Mouse (Mus musculus) heart, embryonic 14.5 days (tissue): ENCODE results near the gene Paqr9. TPM values are rescaled to one million over a fixed set of nuclear protein-coding genes. Genes with fewer than 3 reads are reported as not detected.

Experiments
- ATAC-seq: fragments of 200-750 bp; cut with Nextera tagmentation; 2 replicates; pipeline ENCODE4 v1.8.0; 2017; ENCODE audit warnings: low read depth, moderate TSS enrichment; ENCODE audit not compliant: insufficient number of reproducible peaks, insufficient read depth, low FRiP score
- H3K27ac ChIP-seq, 2 experiments: fragments of 200-500 bp in 1 of 2; fragments of 300-500 bp in 1 of 2; sonication (generic) in 1 of 2; replicated peaks in 1 of 2; 2 replicates each; pipeline ENCODE4 v1.5.1; 2012 to 2014; ENCODE audit warnings: low read depth in 2 of 2, low read length in 2 of 2, control low read depth in 1 of 2, mild to moderate bottlenecking in 1 of 2, mixed read lengths in 1 of 2; ENCODE audit not compliant: control insufficient read depth in 1 of 2, insufficient read depth in 1 of 2
- H3K27me3 ChIP-seq: fragments of 300-500 bp; sonication (generic); 2 replicates; pipeline ENCODE4 v1.6.1; 2014; ENCODE audit warnings: mild to moderate bottlenecking, low read length, control low read depth; ENCODE audit not compliant: control insufficient read depth, insufficient read depth
- H3K36me3 ChIP-seq: fragments of 300-500 bp; sonication (generic); 2 replicates; pipeline ENCODE4 v1.6.1; 2014; ENCODE audit warnings: mild to moderate bottlenecking, control low read depth, low read length, mixed read lengths; ENCODE audit not compliant: control insufficient read depth, insufficient read depth
- H3K4me1 ChIP-seq, 2 experiments: fragments of 200-500 bp in 1 of 2; fragments of 300-500 bp in 1 of 2; sonication (generic) in 1 of 2; 2 replicates each; pipeline ENCODE4 v1.6.1; 2012 to 2014; ENCODE audit warnings: low read length in 2 of 2, control low read depth in 1 of 2, mixed read lengths in 1 of 2; ENCODE audit not compliant: control insufficient read depth in 2 of 2, insufficient read depth in 2 of 2
- H3K4me2 ChIP-seq: fragments of 300-500 bp; sonication (generic); 2 replicates; pipeline ENCODE4 v1.6.1; 2014; ENCODE audit warnings: mild to moderate bottlenecking, low read length
- H3K4me3 ChIP-seq, 2 experiments: fragments of 200-500 bp in 1 of 2; fragments of 300-500 bp in 1 of 2; sonication (generic) in 1 of 2; 2 replicates each; pipeline ENCODE4 v1.5.1; 2012 to 2014; ENCODE audit warnings: low read length in 2 of 2, mild to moderate bottlenecking in 2 of 2, control low read depth in 1 of 2, low read depth in 1 of 2, moderate library complexity in 1 of 2; ENCODE audit not compliant: control insufficient read depth in 1 of 2, insufficient read depth in 1 of 2
- H3K9ac ChIP-seq: fragments of 300-500 bp; sonication (generic); 2 replicates; pipeline ENCODE4 v1.6.1; 2014; ENCODE audit warnings: mild to moderate bottlenecking, low read length
- H3K9me3 ChIP-seq: fragments of 300-500 bp; sonication (generic); 2 replicates; pipeline ENCODE4 v1.6.1; 2016; ENCODE audit warnings: low read length, control low read depth; ENCODE audit not compliant: control insufficient read depth
- WGBS: fragments of 180-500 bp; shearing (Covaris S2); extraction: QIAGEN DNeasy Blood & Tissue Kit; methylation state at CpG from one replicate; pipeline ENCODE4 v1.1.7; 2014; 5-methylcytosine and 5-hydroxymethylcytosine counted together
- polyA plus RNA-seq: library from polyadenylated mRNA; unstranded; fragments of >200 nt; fragmentation: Nextera tagmentation; extraction: Ambion mirVana; gene quantifications from 2 replicates; pipeline ENCODE4 v1.2.1, GENCODE M21; 2014

Gene Paqr9
- polyA plus RNA-seq, 1 experiment from 2014 or later = 0.91 TPM

DNA sequence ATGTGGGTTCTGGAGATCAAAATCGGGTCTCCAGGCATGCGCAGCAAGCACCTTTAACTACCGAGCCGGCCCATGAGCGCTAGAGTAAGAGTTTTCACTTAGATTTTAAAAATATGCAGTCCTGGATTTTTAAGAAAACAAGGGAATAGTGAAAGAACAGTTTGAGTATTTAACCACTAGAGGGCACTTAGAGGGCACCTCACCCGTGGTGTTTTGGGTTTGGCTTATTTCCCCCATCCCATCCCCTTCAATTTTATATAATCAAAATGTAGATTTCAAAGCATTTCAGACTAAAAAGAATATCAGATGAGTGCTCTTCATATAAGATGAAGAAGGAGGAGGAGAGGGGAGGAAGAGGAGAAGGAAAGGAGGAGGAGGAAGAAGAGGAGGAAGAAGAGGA lies 25.6 kb upstream of the Paqr9 start:
- no peaks in the 10 kb centered on the region for H3K36me3 ChIP-seq
- H3K9me3 ChIP-seq = no peaks in the 10 kb centered on the region
- no peak overlapping the region for H3K4me2 ChIP-seq
- 33% methylated on average over 6 of the region's 6 CpGs for WGBS
- H3K4me3 ChIP-seq = no peak overlapping the region
- H3K4me1 ChIP-seq = no peaks in the 10 kb centered on the region
- H3K27me3 ChIP-seq = no peaks in the 10 kb centered on the region
- H3K27ac ChIP-seq = no peak overlapping the region
- no peak overlapping the region for H3K9ac ChIP-seq
- ATAC-seq = no peak

DNA sequence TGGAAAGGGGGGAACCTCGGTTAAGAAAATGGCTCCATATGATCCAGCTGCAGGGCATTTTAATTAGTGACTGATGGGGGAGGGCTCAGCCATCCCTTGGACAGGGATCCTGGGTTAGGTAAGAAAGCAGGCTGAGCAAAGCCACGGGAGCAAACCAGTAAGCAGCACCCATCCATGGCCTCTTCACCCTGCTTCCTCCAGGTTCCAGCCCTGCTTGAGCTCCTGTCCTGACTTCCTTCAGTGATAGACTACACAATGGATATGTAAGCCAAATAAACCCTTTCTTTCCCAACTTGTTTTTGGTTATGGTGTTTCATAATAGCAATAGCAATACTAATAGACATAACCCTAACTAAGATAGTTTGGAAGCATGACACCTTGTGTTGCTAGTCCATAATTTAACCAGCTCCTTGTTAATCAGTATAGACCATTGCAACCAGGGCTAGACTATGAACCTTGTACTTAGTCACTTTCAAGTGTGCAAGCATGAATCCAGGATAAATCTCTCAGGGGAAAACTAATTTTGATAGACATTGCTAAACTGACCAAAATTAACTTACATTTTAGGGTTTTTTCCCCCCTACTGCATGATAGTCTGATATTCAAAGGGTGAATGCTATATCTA lies 20.2 kb upstream of the Paqr9 start:
- Histone ChIP-seq H3K4me1 (no peaks in the 10 kb centered on the region), H3K4me2 (no peak overlapping the region), H3K27ac (no peak overlapping the region), H3K4me3 (no peak overlapping the region), H3K9ac (no peak overlapping the region), H3K27me3 (no peaks in the 10 kb centered on the region), H3K36me3 (no peaks in the 10 kb centered on the region), H3K9me3 (no peaks in the 10 kb centered on the region)
- 51% methylated on average over 2 of the region's 2 CpGs for WGBS
- ATAC-seq = no peak

DNA sequence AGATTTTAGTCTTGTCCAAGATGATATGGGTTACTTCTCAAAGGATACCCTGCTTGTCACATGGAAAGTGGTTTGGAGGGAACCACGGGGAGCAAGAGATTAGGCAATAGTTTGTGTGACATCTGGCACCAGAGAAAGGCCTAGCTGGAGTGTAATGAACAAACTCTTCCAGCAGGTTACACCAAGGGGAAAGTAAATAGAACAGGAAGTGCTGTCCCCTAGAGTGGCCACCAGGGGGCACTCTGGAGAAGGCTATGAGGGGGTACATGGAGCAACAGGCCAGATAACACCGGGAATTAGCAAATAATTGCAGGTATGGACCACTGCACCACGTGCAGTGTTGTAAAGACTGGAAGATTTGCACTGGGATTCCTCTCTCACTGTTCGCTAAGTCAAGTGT lies 19.0 kb upstream of the Paqr9 start:
- ATAC-seq = no peak
- 57% methylated on average over 4 of the region's 4 CpGs for WGBS
- no peaks in the 10 kb centered on the region for H3K27me3 ChIP-seq
- H3K27ac ChIP-seq = no peak overlapping the region
- H3K9me3 ChIP-seq = no peaks in the 10 kb centered on the region
- no peak overlapping the region for H3K4me3 ChIP-seq
- no peak overlapping the region for H3K9ac ChIP-seq
- no peak overlapping the region for H3K4me2 ChIP-seq
- no peaks in the 10 kb centered on the region for H3K36me3 ChIP-seq
- H3K4me1 ChIP-seq = no peaks in the 10 kb centered on the region

DNA sequence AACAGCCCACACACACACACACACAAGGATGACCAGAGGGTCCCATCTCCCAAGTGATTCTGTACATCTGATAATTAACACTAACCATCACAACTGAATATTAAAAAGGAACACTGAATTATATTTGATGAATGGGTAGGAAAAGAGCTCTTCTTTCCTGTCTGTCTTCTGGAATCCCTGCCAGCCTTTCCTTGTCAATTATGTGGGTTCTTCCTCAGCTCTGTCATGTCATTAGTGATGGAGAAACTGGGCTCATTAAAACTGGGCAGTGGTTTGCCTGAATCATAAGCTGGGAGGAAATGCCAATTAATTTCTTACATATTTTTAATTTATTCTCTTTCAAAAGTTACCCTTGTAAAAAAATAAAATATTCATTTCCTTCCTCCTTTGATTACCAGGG lies 18.2 kb upstream of the Paqr9 start:
- ATAC-seq = no peak
- Histone ChIP-seq H3K9me3 (no peaks in the 10 kb centered on the region), H3K27me3 (no peaks in the 10 kb centered on the region), H3K4me3 (no peak overlapping the region), H3K9ac (no peak overlapping the region), H3K4me1 (no peaks in the 10 kb centered on the region), H3K36me3 (no peaks in the 10 kb centered on the region), H3K4me2 (no peak overlapping the region), H3K27ac (no peak overlapping the region)

DNA sequence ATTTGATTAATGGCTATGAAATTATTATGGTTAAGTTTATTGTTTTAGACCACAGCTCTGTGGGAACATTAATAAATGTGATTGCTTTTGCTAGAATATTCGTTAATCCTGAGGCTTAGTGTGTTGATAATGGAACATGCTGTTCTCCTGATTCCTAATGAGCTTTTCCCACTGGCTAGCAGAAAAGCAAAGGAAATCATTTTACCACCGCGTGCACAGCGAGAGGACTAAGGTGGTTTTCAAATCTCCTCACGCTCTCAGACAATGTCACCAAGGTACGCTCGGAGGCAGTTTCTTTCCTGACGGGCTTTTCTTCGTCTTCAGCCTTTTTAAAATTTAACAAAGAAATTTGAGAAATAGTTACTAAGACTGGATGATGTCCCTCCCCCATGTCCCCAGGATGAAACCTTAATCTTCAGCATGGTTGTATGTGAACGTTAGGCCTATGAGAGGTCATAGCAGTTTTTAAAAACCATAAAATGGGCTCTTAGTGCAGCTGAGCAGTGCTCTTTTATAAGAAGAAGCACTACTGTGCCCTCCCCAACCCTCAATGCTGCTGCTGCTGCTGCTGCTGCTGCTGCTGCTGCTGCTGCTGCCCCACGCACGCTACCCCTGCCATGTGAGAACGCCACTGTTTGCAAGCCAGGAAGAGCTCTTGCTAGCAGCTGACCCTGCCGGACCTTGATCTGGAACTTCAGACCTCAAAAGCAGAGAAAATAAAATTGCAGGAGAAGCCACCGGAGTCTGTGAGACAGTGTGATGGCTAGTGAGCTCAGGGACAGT lies 17.6 kb upstream of the Paqr9 start:
- Histone ChIP-seq H3K4me3 (no peak overlapping the region), H3K4me1 (no peaks in the 10 kb centered on the region), H3K27me3 (no peaks in the 10 kb centered on the region), H3K9ac (no peak overlapping the region), H3K36me3 (no peaks in the 10 kb centered on the region), H3K9me3 (no peaks in the 10 kb centered on the region), H3K27ac (no peak overlapping the region), H3K4me2 (no peak overlapping the region)
- no peak for ATAC-seq
- WGBS = 81% methylated on average over 15 of the region's 15 CpGs

DNA sequence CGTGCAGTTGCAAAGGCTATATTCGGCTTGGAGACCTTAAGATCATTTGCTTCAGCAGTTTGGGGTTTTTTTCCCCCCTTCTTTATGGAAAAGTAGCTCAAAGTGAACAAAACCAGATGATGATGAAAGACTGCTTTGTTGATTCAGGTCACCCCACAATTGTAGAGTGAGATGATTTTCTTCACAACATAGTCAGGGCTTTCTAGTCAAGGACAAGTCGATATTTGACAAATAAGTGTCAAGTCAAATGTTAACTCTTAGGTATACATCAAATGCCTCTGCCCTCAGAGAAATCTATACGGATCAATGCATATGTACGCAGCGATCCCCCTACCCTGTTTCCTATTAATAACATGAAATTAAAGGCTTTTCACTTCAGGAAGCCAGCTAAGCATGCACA lies 17.0 kb upstream of the Paqr9 start:
- Histone ChIP-seq H3K4me1 (no peaks in the 10 kb centered on the region), H3K27ac (no peak overlapping the region), H3K9ac (no peak overlapping the region), H3K36me3 (no peaks in the 10 kb centered on the region), H3K27me3 (no peaks in the 10 kb centered on the region), H3K4me3 (no peak overlapping the region), H3K9me3 (no peaks in the 10 kb centered on the region), H3K4me2 (no peak overlapping the region)
- WGBS = 80% methylated on average over 6 of the region's 6 CpGs
- ATAC-seq = no peak

DNA sequence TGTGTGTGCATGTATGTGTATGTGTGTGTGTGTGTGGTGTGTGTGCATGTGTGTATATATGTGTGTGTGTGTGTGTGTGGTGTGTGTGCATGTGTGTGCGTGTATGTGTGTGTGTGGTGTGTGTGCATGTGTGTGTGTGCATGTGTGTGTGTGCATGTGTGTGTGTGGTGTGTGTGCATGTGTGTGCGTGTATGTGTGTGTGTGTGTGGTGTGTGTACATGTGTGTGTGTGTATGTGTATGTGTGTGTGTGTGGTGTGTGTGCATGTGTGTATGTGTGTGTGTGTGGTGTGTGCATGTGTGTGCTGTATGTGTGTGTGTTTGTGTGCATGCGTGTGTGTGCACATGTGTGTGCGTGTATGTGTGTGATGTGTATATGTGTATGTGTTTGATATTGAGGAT lies 14.9 kb upstream of the Paqr9 start:
- Histone ChIP-seq H3K36me3 (no peaks in the 10 kb centered on the region), H3K27me3 (no peaks in the 10 kb centered on the region), H3K4me1 (peaks cover 0 to 2% of the 10 kb centered on the region in 2 experiments; a peak in 3 of 4 replicates), H3K4me3 (no peak overlapping the region), H3K27ac (no peak overlapping the region), H3K4me2 (no peak overlapping the region), H3K9ac (no peak overlapping the region), H3K9me3 (no peaks in the 10 kb centered on the region)
- ATAC-seq = no peak
- 89% methylated on average over 4 of the region's 4 CpGs for WGBS

DNA sequence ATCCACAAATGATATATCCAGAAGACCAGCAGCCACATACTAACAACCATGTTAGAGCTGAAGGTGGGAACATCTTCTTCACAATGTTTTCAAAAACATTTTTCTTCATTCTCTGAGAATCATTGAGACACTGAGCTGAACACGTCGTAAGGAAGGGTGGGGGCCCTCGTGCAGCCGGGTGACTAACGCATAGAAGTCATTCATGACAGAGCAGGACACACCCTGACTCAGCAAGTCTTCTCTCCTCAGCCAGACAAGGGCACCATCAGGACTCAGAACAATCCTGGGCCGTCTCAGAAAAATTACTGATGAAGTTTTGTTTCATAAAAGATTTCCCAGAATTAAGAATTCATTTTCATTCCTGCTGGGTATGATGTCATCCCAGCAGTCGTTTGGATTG lies 12.8 kb upstream of the Paqr9 start:
- Histone ChIP-seq H3K27me3 (no peaks in the 10 kb centered on the region), H3K4me2 (no peak overlapping the region), H3K4me3 (no peak overlapping the region), H3K4me1 (peaks cover 11% of the 10 kb centered on the region in 2 experiments), H3K9me3 (no peaks in the 10 kb centered on the region), H3K36me3 (no peaks in the 10 kb centered on the region), H3K9ac (no peak overlapping the region), H3K27ac (no peak overlapping the region)
- WGBS = 49% methylated on average over 7 of the region's 7 CpGs
- ATAC-seq = no peak
